ENCODE assay signal across 14 mouse cellular contexts in the genomic region with DNA sequence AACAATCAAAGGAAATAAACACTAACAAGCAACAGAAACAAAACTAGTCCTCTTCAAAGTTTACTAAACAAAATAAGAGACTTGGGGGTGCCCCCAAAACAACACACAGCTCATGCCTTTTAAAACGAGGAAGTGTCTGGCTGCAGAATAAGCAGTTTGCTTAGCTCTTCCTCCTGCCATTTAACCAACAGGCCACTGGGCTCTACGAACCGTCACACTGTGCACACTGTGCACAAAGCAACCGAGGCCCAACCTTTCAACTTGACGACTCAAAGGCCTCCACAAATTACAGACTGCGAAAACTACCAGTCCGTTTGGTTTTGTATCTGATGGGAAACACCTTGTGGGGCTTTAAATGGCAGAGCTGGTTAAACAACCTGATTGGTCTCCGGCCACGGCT. TPM values are rescaled to one million over a fixed set of nuclear protein-coding genes. Genes with fewer than 3 reads are reported as not detected.
A peak's percentile ranks its signal among the peaks of the same experiment; 100 is the strongest.
DNase-seq lines count a peak whose midpoint lies in the region; ATAC-seq and TF ChIP-seq lines count a peak whose summit lies in the region.
"Had no signal": no experiment of that assay in that cellular context is flagged by ENCODE, and none has a peak within 500 bp of the region (broad histone marks: within the 10 kb centered on the region; RNA-seq: fewer than 3 reads in every experiment).

No protein-coding gene starts in this region.

- TF ChIP-seq CTCF in lung, embryonic 14.5 days (IDR thresholded peaks at IDR 0.05; ENCODE audit: low read depth) = no peak
- TF ChIP-seq CTCF in liver, embryonic 14.5 days (IDR thresholded peaks at IDR 0.05; ENCODE audit: low read depth) = no peak
- TF ChIP-seq CTCF in forebrain, postnatal 0 days (IDR thresholded peaks at IDR 0.05; ENCODE audit: low read depth) = no peak

- ATAC-seq in lung, embryonic 14.5 days (ENCODE audit: insufficient read depth) = no peak
- ATAC-seq in liver, embryonic 14.5 days (ENCODE audit: insufficient read depth) = no peak
- no peak for ATAC-seq in forebrain, postnatal 0 days
- ATAC-seq: midbrain, embryonic 16.5 days had no signal

- no peak overlapping the region for H3K27ac ChIP-seq in lung, embryonic 14.5 days (ENCODE audit: low read depth)
- H3K27ac ChIP-seq in liver, embryonic 14.5 days = peak overlapping the region; percentile 89
- no peak overlapping the region for H3K27ac ChIP-seq in forebrain, postnatal 0 days (ENCODE audit: low read depth, low read length)

- no peak overlapping the region for H3K9ac ChIP-seq in lung, embryonic 14.5 days
- H3K9ac ChIP-seq in liver, embryonic 14.5 days (replicated peaks) = peak overlapping the region; percentile 99
- H3K9ac ChIP-seq in forebrain, postnatal 0 days = no peak overlapping the region

- no peaks in the 10 kb centered on the region for H3K4me1 ChIP-seq in lung, embryonic 14.5 days (ENCODE audit: insufficient read depth)
- peaks cover 29 to 52% of the 10 kb centered on the region in 2 experiments for H3K4me1 ChIP-seq in liver, embryonic 14.5 days (replicated peaks; ENCODE audit: control insufficient read depth in 2 of 2, insufficient read depth in 2 of 2, low read length in 1 of 2)
- H3K4me1 ChIP-seq in forebrain, postnatal 0 days (ENCODE audit: insufficient read depth) = no peaks in the 10 kb centered on the region; the same call in 1 of the 2 replicates

- H3K36me3 ChIP-seq in lung, embryonic 14.5 days (ENCODE audit: insufficient read depth) = no peaks in the 10 kb centered on the region
- H3K36me3 ChIP-seq in liver, embryonic 14.5 days (replicated peaks; ENCODE audit: control insufficient read depth, insufficient read depth, low read depth) = peaks cover 18% of the 10 kb centered on the region
- H3K36me3 ChIP-seq in forebrain, postnatal 0 days (ENCODE audit: insufficient read depth) = no peaks in the 10 kb centered on the region

- peak overlapping the region; percentile 92; the same call in 1 of the 2 replicates for H3K4me2 ChIP-seq in lung, embryonic 14.5 days
- H3K4me2 ChIP-seq in liver, embryonic 14.5 days (ENCODE audit: low read depth) = peak overlapping the region; percentile 86
- no peak overlapping the region for H3K4me2 ChIP-seq in forebrain, postnatal 0 days (ENCODE audit: low read depth)

- no peak for DNase-seq in lung, embryonic 14.5 days
- DNase-seq in lung, postnatal 25 days (ENCODE audit: low spot score) = no peak
- DNase-seq in T-cell, adult 2 months (ENCODE audit: low spot score) = peak; percentile 28
- no peak for DNase-seq in liver, embryonic 14.5 days (ENCODE audit: low read depth in 3 of 3, low spot score in 3 of 3)
- DNase-seq in spleen, postnatal 36 days (ENCODE audit: low spot score in 2 of 2) = peak; percentile 54 to 62
- no peak for DNase-seq in gastrocnemius, postnatal 36 days
- DNase-seq in forebrain, postnatal 0 days = no peak
- no peak for DNase-seq in layer of hippocampus, postnatal 36 days
- DNase-seq: heart, postnatal 36 days; kidney, adult 18-20 months had no signal

- 0 out of 2 replicates have a peak, but pooled peaks have one; percentile 12 for TF ChIP-seq EP300 in liver, embryonic 14.5 days (IDR thresholded peaks at IDR 0.05; ENCODE audit: low read depth)

- no peaks in the 10 kb centered on the region for H3K9me3 ChIP-seq in lung, embryonic 14.5 days (ENCODE audit: low read depth, low read length)
- H3K9me3 ChIP-seq in liver, embryonic 14.5 days (ENCODE audit: control insufficient read depth, low read length) = no peaks in the 10 kb centered on the region
- no peaks in the 10 kb centered on the region for H3K9me3 ChIP-seq in forebrain, postnatal 0 days (ENCODE audit: low read length)

- 69% methylated on average over 9 of the region's 9 CpGs for WGBS in lung, embryonic 14.5 days
- 15% methylated on average over 9 of the region's 9 CpGs for WGBS in liver, embryonic 14.5 days (ENCODE audit: insufficient replicate concordance)
- WGBS in forebrain, postnatal 0 days = 73% methylated on average over 9 of the region's 9 CpGs

- peaks cover 5% of the 10 kb centered on the region; the same call in 1 of the 2 replicates for H3K27me3 ChIP-seq in lung, embryonic 14.5 days (ENCODE audit: insufficient read depth, low read length)
- H3K27me3 ChIP-seq in liver, embryonic 14.5 days (ENCODE audit: control insufficient read depth, insufficient read depth, low read length) = no peaks in the 10 kb centered on the region
- 0 out of 2 replicates have a peak, but pooled peaks cover 5% of the 10 kb centered on the region for H3K27me3 ChIP-seq in forebrain, postnatal 0 days (ENCODE audit: insufficient read depth, low read length)

- intact Hi-C loops in gastrocnemius, postnatal 36 days (cut with DNase I) = no loop called here

- H3K4me3 ChIP-seq in lung, embryonic 14.5 days (ENCODE audit: low read depth, low read length) = no peak overlapping the region
- H3K4me3 ChIP-seq in liver, embryonic 14.5 days (ENCODE audit: insufficient read depth in 1 of 2, low read depth in 2 of 2, low read length in 2 of 2) = peak overlapping the region; percentile 69 to 94
- no peak overlapping the region for H3K4me3 ChIP-seq in forebrain, postnatal 0 days (ENCODE audit: low read depth, low read length)

RNA-seq across cellular contexts. Expression of gene Arsg, which starts 3.0 kb away (rescaled TPM):
- 2.8 and 5.3 TPM in 2 replicates for polyA plus RNA-seq in lung, embryonic 14.5 days (2014; fragmentation: Nextera tagmentation; extraction: Ambion mirVana)
- 2.1 and 2.3 TPM in 2 replicates for polyA plus RNA-seq in liver, embryonic 14.5 days (2012; rRNA removed)
- 3.4 and 3.8 TPM in 2 replicates for polyA plus RNA-seq in liver, embryonic 14.5 days (2014; fragmentation: Nextera tagmentation; extraction: Ambion mirVana)
- 1 to 10 TPM in 1 of 2 experiments, under 1 TPM in 1; 0.86 to 1.7 TPM for total RNA-seq in gastrocnemius, postnatal 36 days (2021)
- 5.3 and 6.5 TPM in 2 replicates for total RNA-seq in forebrain, postnatal 0 days (2014; rRNA removed)
- polyA plus RNA-seq in forebrain, postnatal 0 days (2015; fragmentation: Nextera tagmentation; extraction: Ambion mirVana) = 6.9 and 7.8 TPM in 2 replicates
- 10 to 100 TPM in 1 of 2 experiments, 1 to 10 TPM in 1; 9.6 to 12.2 TPM for total RNA-seq in layer of hippocampus, postnatal 36 days (2021)

RNA-seq across cellular contexts. Expression of gene Slc16a6, which starts 3.2 kb away (rescaled TPM):
- polyA plus RNA-seq in lung, embryonic 14.5 days (2014; fragmentation: Nextera tagmentation; extraction: Ambion mirVana) = 5.4 and 5.9 TPM in 2 replicates
- polyA plus RNA-seq in liver, embryonic 14.5 days (2012; rRNA removed) = 5.8 and 8.0 TPM in 2 replicates
- polyA plus RNA-seq in liver, embryonic 14.5 days (2014; fragmentation: Nextera tagmentation; extraction: Ambion mirVana) = 39.0 and 39.5 TPM in 2 replicates
- 1 to 10 TPM; 4.8 to 9.4 TPM for total RNA-seq in gastrocnemius, postnatal 36 days (2021)
- 6.8 and 9.8 TPM in 2 replicates for total RNA-seq in forebrain, postnatal 0 days (2014; rRNA removed)
- polyA plus RNA-seq in forebrain, postnatal 0 days (2015; fragmentation: Nextera tagmentation; extraction: Ambion mirVana) = 5.4 and 6.9 TPM in 2 replicates
- total RNA-seq in layer of hippocampus, postnatal 36 days (2021) = 1 to 10 TPM; 5.2 to 6.2 TPM

RNA-seq across cellular contexts. Expression of gene Amz2, which starts 44.4 kb away (rescaled TPM):
- polyA plus RNA-seq in lung, embryonic 14.5 days (2014; fragmentation: Nextera tagmentation; extraction: Ambion mirVana) = 41.5 and 45.6 TPM in 2 replicates
- 10.0 and 13.1 TPM in 2 replicates for polyA plus RNA-seq in liver, embryonic 14.5 days (2012; rRNA removed)
- polyA plus RNA-seq in liver, embryonic 14.5 days (2014; fragmentation: Nextera tagmentation; extraction: Ambion mirVana) = 12.2 and 12.6 TPM in 2 replicates
- total RNA-seq in gastrocnemius, postnatal 36 days (2021) = 10 to 100 TPM; 60.1 to 63.4 TPM
- total RNA-seq in forebrain, postnatal 0 days (2014; rRNA removed) = 200 and 213 TPM in 2 replicates
- polyA plus RNA-seq in forebrain, postnatal 0 days (2015; fragmentation: Nextera tagmentation; extraction: Ambion mirVana) = 45.5 and 46.2 TPM in 2 replicates
- total RNA-seq in layer of hippocampus, postnatal 36 days (2021) = 10 to 100 TPM; 60.4 to 60.6 TPM

RNA-seq across cellular contexts. Expression of gene 9930022D16Rik, which starts 56.5 kb away (rescaled TPM):
- not detected in 2 replicates for polyA plus RNA-seq in lung, embryonic 14.5 days (2014; fragmentation: Nextera tagmentation; extraction: Ambion mirVana)
- not detected in 2 replicates for polyA plus RNA-seq in liver, embryonic 14.5 days (2012; rRNA removed)
- not detected in 2 replicates for polyA plus RNA-seq in liver, embryonic 14.5 days (2014; fragmentation: Nextera tagmentation; extraction: Ambion mirVana)
- not detected for total RNA-seq in gastrocnemius, postnatal 36 days (2021)
- total RNA-seq in forebrain, postnatal 0 days (2014; rRNA removed) = not detected in 2 replicates
- not detected in 2 replicates for polyA plus RNA-seq in forebrain, postnatal 0 days (2015; fragmentation: Nextera tagmentation; extraction: Ambion mirVana)
- total RNA-seq in layer of hippocampus, postnatal 36 days (2021) = not detected
- total RNA-seq: ES-E14; gastrocnemius, adult 18-20 months; heart, postnatal 36 days; liver, adult 2 months had no signal
- polyA plus RNA-seq: liver, adult 2 months; midbrain, embryonic 16.5 days had no signal

Comparison
In these comparisons a context has a peak if more than half of its experiments do, and no peak if none do; other contexts are left out.
1. DNase-seq: peak in T-cell, adult 2 months (single experiment) and spleen, postnatal 36 days (2 of 2); none in lung, embryonic 14.5 days (single experiment), lung, postnatal 25 days (single experiment), liver, embryonic 14.5 days (0 of 3), gastrocnemius, postnatal 36 days (0 of 2), forebrain, postnatal 0 days (single experiment) and layer of hippocampus, postnatal 36 days (0 of 2).
2. H3K4me3 ChIP-seq: peak in liver, embryonic 14.5 days (2 of 2); none in lung, embryonic 14.5 days (single experiment) and forebrain, postnatal 0 days (single experiment).